Mouse (Mus musculus): ENCODE measurements around the gene Itgb6. TPM values are rescaled to one million over a fixed set of nuclear protein-coding genes. Genes with fewer than 3 reads are reported as not detected.
A peak's percentile ranks its signal among the peaks of the same experiment; 100 is the strongest.

The Itgb6 gene
- total RNA-seq, 2 experiments from 2014 or later, result 26.8 to 29.7 TPM

- no peak for DNase-seq
Observed at GRCm38 (mm10) chr2:60614758-60615157, 107.7 kb downstream of the Itgb6 start.

GRCm38 (mm10) chr2:60613857-60614228 is 108.6 kb downstream of the Itgb6 start:
- DNase-seq, result no peak

- DNase-seq, result no peak
Observed at GRCm38 (mm10) chr2:60612906-60613856, 109.3 kb downstream of the Itgb6 start.

GRCm38 (mm10) chr2:60611622-60612021 is 110.8 kb downstream of the Itgb6 start:
- no peak for DNase-seq

- DNase-seq, result no peak
Observed at GRCm38 (mm10) chr2:60609436-60610199, 112.8 kb downstream of the Itgb6 start.

GRCm38 (mm10) chr2:60607980-60608379 is 114.5 kb downstream of the Itgb6 start:
- DNase-seq, result peak; percentile 10 to 37

GRCm38 (mm10) chr2:60601326-60601725 is 121.1 kb downstream of the Itgb6 start:
- no peak for DNase-seq

GRCm38 (mm10) chr2:60600863-60601262 is 121.6 kb downstream of the Itgb6 start:
- no peak for DNase-seq

- DNase-seq, result no peak
Observed at GRCm38 (mm10) chr2:60583416-60583815, 139.0 kb downstream of the Itgb6 start.

- DNase-seq, result no peak
Observed at GRCm38 (mm10) chr2:60554561-60554960, 167.9 kb downstream of the Itgb6 start.

GRCm38 (mm10) chr2:60552902-60553682 is 169.4 kb downstream of the Itgb6 start, which contains the start of gene Pla2r1:
TSS of gene Pla2r1 (minus strand) at chr2:60553308.
- peak; percentile 74 to 80 for DNase-seq

- DNase-seq, result no peak
Observed at GRCm38 (mm10) chr2:60552177-60552901, 170.1 kb downstream of the Itgb6 start.

- DNase-seq, result no peak
Observed at GRCm38 (mm10) chr2:60551673-60552072, 170.8 kb downstream of the Itgb6 start.

- DNase-seq, result no peak
Observed at GRCm38 (mm10) chr2:60550521-60550920, 171.9 kb downstream of the Itgb6 start.

GRCm38 (mm10) chr2:60549851-60550250 is 172.6 kb downstream of the Itgb6 start:
- DNase-seq, result no peak

Other genes with a start within 250 kb of the Itgb6 start
- gene Pla2r1, start 169.3 kb downstream of the Itgb6 start, total RNA-seq (2021), result 1 to 10 TPM; 1.0 to 1.8 TPM
- 10 to 100 TPM; 36.3 to 42.7 TPM for gene Rbms1, start 240.5 kb upstream of the Itgb6 start, total RNA-seq (2021)